Mouse (Mus musculus) right cerebral cortex, postnatal 36 days (tissue): ENCODE data around the gene Tbx2.

Source experiments
- DNase-seq, 2 experiments: peaks; one replicate each; pipeline ENCODE4 v3.0.0; 2022; ENCODE audit warnings: low spot score in 2 of 2, mixed read lengths in 1 of 2

Gene Tbx2

DNA sequence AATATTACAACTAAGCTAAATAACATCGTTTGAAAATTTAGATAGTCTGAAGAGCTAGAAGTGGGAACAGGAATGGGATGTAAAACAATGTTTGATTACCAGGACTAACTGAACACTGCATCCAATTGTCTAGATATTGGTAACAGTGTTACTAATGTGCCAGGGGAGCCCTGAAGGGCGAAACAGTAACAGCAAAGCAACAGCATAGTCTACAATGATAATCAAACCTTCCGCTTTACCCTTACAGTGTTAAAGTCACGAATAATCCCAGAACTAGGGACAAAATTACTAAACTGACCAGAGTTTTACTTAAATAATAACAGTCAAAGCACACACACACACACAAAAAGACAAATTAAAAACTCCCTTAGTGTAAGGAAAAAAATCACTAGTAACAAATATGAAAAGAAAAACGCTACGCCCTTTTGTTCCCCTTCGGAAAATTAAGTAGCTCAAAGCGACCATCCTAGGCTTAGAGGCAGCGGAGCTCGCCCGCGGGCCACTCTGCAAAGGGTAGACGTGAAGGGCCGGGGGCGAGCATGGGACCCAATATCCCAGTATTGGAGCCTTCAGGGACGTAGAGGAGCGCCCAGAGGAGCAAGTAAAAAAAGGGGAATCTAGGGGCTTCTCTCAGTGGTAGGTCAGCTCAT lies 55.6 kb downstream of the Tbx2 start:
- no peak for DNase-seq

DNA sequence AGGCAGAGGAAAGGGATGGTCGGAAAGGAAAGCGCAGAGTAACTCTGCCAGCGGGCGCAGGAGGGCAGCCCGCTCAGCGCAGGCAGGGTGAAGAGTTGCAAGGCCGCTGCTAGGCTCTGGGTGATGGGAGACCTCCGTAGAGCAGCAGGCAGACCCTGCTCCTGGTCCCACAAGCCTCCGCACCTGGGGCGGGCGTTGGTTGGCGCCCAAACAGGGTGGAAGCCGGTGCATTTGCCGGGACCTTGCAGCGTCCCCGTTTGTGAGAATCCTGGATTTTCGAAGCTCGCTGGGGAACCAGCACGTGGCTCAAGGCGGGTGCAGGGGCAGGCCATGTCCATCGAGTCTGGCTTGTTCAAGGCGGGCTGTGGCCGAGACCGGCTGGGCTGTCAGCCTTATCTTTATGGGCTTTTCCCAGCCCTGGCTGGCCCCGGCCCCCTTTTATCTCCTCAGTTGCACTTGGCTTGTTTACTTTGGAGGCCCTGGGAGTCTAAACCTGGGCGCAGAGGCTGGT lies 56.2 kb downstream of the Tbx2 start:
- DNase-seq: no peak

DNA sequence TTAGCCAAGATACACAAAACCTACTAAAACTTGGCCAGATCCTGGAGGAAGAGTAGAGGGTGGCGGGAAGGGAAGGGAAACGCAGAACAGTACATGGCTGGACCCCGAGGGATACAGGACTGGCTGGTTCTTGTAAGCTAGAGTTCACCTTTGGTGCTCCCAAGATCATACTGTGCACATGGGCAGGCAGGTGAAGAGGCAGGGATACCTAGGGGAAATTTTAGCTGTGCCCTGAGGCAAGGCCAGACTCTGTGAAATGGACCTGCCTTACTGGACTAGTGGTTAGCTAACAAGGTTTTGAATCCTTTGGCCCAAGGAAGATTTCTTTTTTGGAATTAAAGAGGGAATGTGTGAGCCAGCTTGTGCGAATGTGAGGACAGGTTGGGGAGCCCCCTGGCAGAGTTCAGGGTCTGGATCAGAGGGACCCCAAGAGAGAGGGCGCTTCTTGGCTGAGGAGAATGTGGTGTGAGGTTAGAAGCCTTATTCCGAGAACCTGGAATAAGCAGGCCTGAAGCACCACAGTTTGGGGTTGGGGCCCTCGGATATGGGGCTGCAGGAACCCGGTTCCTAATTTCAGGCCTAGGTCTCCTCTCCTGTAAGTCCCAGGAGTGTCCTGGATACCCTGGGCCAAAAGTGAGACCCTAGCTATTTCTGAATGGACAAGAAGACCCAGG lies 56.8 kb downstream of the Tbx2 start:
- no peak for DNase-seq

DNA sequence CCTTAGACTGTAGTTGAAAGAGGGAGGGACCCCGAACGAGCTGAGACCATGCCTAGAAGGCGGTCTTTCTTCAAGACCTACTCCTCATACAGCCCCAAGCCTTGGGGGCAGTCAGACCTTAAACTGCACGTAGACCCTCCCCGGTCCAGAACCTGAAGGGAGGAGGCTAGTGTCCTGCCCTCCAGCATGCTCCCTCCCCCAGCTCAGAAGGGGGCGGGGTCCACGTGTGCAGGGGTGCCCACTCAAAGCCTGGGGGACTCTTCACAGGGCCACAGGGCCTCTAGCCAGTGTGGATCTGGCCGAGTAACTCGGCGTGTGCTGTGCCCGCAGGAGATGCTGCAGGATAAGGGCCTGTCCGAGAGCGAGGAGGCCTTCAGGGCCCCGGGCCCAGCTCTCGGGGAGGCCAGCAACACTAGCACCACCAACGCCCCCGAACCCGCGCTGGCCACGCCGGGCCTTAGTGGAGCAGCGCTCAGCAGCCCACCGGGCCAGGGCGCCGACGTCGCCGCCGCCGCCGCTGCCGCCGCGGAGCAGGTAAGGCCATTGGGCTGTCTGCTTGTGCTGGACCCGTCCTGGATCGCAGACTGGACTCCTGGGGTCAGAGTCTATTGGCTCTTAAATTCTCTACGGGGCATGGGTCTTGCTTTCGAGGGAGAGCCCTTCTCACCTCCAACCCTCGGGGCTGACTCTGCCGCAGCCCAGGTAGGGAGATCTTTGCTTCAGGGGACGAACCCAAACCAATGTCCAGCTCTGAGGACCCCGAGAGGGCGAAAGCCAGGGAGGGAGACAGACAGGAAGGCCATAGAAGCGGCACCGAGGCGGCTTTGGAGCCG lies 57.6 kb downstream of the Tbx2 start:
- DNase-seq: no peak

DNA sequence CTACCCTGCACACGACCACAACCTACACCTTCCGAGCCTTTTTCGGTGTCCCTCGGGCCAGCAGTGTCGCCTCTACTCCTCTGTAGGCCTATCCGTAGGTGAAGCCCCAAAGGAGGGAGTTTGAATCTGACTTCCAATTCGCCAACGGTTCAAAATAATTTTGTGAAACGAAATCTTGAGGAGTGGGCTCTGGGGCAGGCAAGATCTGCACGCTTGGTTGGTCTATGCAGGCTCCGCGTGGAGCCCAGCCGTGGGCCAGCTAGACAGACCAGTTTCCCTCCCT lies 58.2 kb downstream of the Tbx2 start:
- DNase-seq: no peak

DNA sequence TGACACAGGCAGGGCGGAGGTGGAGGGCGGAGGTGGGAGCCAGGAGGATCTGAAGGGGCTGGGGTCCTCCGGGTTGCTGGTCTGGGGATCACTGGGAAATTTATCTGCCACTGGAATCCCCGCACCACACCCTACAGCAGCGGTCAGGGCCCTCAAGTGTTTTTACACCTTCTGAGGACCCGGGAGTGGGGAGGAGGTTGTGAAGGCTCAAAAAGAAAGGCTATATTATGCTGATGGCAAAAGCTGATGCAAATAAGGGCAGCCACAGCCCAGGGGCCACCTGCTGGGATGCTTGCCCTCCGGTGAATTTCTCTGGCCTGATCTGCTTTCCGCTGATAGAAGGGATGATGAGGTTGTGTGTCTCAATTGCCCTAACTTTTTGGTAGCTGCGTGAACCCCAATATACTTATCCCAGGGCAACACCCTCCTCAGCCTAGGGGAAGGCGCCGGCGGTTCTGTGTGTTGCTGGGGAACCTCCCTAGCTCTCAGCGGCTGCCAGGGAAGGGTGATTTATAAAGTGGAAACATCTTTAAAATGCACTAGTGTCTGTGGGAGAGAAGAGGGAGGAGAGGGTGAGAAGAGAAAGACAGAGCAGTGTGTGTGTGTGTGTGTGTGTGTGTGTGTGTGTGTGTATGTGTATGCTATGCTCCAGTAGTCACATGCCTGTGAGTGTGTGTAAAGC lies 58.8 kb downstream of the Tbx2 start:
- no peak for DNase-seq
